Mouse (Mus musculus) heart, embryonic 13.5 days (tissue): ENCODE measurements at regions not wholly inside any gene's neighbourhood (a gene's known extent, or its start where the extent isn't known, plus 50 kb on each side); places are given as distances from the start of the nearest gene placed in this dataset.

Source experiments
- ATAC-seq: fragments of 200-750 bp; cut with Nextera tagmentation; 2 replicates; pipeline ENCODE4 v1.8.0; 2017; ENCODE audit warnings: moderate TSS enrichment; ENCODE audit not compliant: insufficient number of reproducible peaks, low FRiP score, low TSS enrichment; ENCODE audit errors: extremely low read depth
- H3K27ac ChIP-seq: fragments of 300-500 bp; sonication (generic); replicated peaks from 2 replicates; pipeline ENCODE4 v1.5.1; 2015; ENCODE audit warnings: moderate library complexity, mild to moderate bottlenecking, inconsistent platforms
- H3K27me3 ChIP-seq: fragments of 300-500 bp; sonication (generic); replicated peaks from 2 replicates; pipeline ENCODE4 v1.6.1; 2015; ENCODE audit warnings: mild to moderate bottlenecking, inconsistent platforms
- H3K36me3 ChIP-seq: fragments of 300-500 bp; sonication (generic); 2 replicates; pipeline ENCODE4 v1.6.1; 2015; ENCODE audit warnings: mild to moderate bottlenecking, inconsistent platforms
- H3K4me1 ChIP-seq: fragments of 300-500 bp; sonication (generic); 2 replicates; pipeline ENCODE4 v1.6.1; 2015; ENCODE audit warnings: inconsistent platforms
- H3K4me2 ChIP-seq: fragments of 300-500 bp; sonication (generic); 2 replicates; pipeline ENCODE4 v1.6.1; 2015; ENCODE audit warnings: inconsistent platforms, mild to moderate bottlenecking, moderate library complexity
- H3K4me3 ChIP-seq: fragments of 300-500 bp; sonication (generic); 2 replicates; pipeline ENCODE4 v1.5.1; 2015; ENCODE audit warnings: moderate library complexity, mild to moderate bottlenecking, inconsistent platforms
- H3K9ac ChIP-seq: fragments of 300-500 bp; sonication (generic); 2 replicates; pipeline ENCODE4 v1.6.1; 2015; ENCODE audit warnings: inconsistent platforms, mild to moderate bottlenecking, moderate library complexity
- H3K9me3 ChIP-seq: fragments of 300-500 bp; sonication (generic); 2 replicates; pipeline ENCODE4 v1.6.1; 2016; ENCODE audit warnings: inconsistent platforms
- WGBS: fragments of 180-500 bp; shearing (Covaris S2); methylation state at CpG from one replicate; pipeline ENCODE4 v1.1.7; 2015; ENCODE audit warnings: mixed read lengths; 5-methylcytosine and 5-hydroxymethylcytosine counted together

DNA sequence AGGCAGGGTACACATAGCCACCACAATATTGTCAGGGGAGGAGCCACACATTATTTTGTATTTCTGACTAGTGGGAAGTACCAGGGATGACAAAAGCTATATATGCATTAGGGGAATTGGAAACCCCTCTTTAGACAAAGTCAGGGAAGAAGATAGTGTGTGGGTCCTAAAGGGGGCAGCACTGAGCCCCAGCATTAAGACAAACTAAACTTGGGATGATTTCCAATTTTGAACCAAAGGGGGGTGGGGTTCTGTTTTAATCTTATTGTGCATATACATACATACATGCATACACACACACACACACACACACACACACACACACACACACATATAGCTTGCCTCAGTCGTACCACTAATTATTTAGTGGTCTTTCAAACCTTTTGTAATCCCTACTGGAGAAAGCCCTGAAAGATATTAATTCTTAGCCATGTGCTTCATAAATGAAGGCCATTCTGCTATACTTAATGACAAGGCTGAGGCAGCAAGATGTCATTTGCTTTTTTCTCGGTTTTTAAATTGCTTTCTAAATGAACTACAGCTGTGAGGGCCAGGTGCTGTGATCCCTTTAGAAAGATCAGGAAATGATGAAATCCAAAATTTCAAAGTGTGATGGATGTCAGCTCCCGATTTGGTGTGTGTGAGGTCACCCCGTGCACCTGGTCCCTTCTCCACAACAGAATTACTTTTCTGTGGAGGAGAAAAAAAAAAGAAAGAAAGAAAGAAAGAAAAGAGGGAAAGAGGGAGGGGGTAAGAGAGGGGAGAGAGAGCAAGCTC lies 523.5 kb downstream of the Rnf144a start:
- H3K36me3 ChIP-seq: no peaks in the 10 kb centered on the region
- no peaks in the 10 kb centered on the region for H3K4me1 ChIP-seq
- ATAC-seq: no peak
- no peaks in the 10 kb centered on the region for H3K9me3 ChIP-seq
- no peak overlapping the region for H3K4me2 ChIP-seq
- no peaks in the 10 kb centered on the region for H3K27me3 ChIP-seq
- WGBS: 62% methylated on average over 4 of the region's 4 CpGs
- H3K9ac ChIP-seq: no peak overlapping the region
- H3K27ac ChIP-seq: no peak overlapping the region
- H3K4me3 ChIP-seq: no peak overlapping the region

GRCm38 (mm10) chr12:25890722-25891121 lies 524.3 kb downstream of the Rnf144a start:
- 74% methylated on average over 1 of the region's 1 CpGs for WGBS
- ATAC-seq: no peak

DNA sequence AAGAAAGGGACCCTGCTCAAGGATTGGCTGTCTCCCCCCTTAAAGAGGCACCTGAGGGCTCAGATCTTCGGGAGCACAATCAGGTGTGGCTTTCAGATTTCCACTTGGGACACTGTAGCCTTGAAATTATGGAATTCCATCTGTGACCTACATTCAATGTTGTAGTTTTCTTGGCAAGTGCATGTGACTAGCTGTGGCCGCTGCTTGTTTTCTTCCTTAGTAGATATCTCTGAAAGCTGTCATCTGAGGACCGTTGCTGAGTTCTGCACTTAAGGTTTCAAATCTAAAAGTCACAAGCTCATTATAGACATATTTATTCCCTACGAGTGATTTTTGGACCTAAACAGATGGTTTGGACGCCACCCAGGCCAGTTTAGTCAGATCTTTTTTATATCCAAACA lies 531.3 kb downstream of the Rnf144a start:
- Histone ChIP-seq H3K4me1 (no peaks in the 10 kb centered on the region), H3K9ac (no peak overlapping the region), H3K4me3 (no peak overlapping the region), H3K9me3 (no peaks in the 10 kb centered on the region), H3K4me2 (no peak overlapping the region), H3K36me3 (no peaks in the 10 kb centered on the region), H3K27me3 (no peaks in the 10 kb centered on the region), H3K27ac (no peak overlapping the region)
- ATAC-seq: no peak
- 68% methylated on average over 5 of the region's 5 CpGs for WGBS

More at GRCm38 (mm10) chr12:25890722-25891121, 524.3 kb downstream of the Rnf144a start:
- no peak overlapping the region for H3K9ac ChIP-seq
- no peaks in the 10 kb centered on the region for H3K4me1 ChIP-seq
- H3K36me3 ChIP-seq: no peaks in the 10 kb centered on the region
- no peak overlapping the region for H3K4me3 ChIP-seq
- H3K27ac ChIP-seq: no peak overlapping the region
- no peaks in the 10 kb centered on the region for H3K9me3 ChIP-seq
- H3K27me3 ChIP-seq: no peaks in the 10 kb centered on the region
- H3K4me2 ChIP-seq: no peak overlapping the region

DNA sequence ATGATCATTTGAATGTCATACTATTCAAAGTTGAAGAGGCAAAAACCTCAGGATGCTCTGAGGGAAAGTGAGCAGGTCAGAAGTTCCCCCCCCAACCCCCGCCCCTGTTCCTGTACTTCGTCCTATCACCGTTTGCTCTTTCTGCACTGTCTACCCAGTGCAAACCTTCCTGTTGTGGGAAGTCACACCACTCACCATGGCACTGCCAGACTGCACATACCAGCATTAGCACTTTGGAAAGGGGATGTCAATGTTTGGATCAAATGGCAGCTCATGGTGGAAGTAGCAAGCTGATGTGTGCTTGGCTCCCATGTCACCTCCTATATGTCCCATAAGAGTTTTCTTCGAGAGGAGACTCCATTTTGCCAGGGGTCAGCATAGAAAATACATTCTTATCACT lies 543.2 kb downstream of the Rnf144a start:
- no peak overlapping the region for H3K9ac ChIP-seq
- no peak overlapping the region for H3K27ac ChIP-seq
- no peak overlapping the region for H3K4me3 ChIP-seq
- H3K36me3 ChIP-seq: no peaks in the 10 kb centered on the region
- no peaks in the 10 kb centered on the region for H3K27me3 ChIP-seq
- no peaks in the 10 kb centered on the region for H3K9me3 ChIP-seq
- ATAC-seq: no peak
- whole genome bisulfite sequencing: 62% methylated on average over 4 of the region's 4 CpGs
- no peaks in the 10 kb centered on the region for H3K4me1 ChIP-seq
- H3K4me2 ChIP-seq: no peak overlapping the region

DNA sequence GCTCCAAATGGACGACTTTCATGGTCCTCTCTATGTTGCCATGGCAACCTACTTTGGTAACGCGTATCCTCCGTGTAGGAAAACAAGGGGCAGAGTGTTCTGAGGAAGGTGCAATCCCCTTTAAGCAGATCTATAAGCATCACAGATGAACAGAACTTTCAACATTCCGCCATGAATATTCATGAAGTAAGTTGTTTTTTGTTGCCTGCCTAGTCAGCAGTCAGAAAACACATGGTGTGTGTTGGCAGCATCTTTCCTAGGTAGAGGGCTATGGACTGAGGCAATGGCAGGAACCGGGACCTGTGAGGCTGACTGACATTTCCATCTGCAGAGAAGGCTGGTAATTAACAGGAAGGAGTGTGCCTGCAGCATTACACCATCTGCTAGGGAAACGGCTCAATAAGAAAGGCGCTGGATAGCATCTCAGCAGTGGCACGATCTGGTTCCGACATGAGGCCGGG lies 544.0 kb downstream of the Rnf144a start:
- Histone ChIP-seq H3K27me3 (no peaks in the 10 kb centered on the region), H3K4me1 (no peaks in the 10 kb centered on the region), H3K9ac (no peak overlapping the region), H3K27ac (no peak overlapping the region), H3K36me3 (no peaks in the 10 kb centered on the region), H3K4me2 (no peak overlapping the region), H3K9me3 (no peaks in the 10 kb centered on the region), H3K4me3 (no peak overlapping the region)
- ATAC-seq: no peak
- 64% methylated on average over 11 of the region's 11 CpGs for WGBS

GRCm38 (mm10) chr12:25869846-25870245 lies 545.2 kb downstream of the Rnf144a start:
- ATAC-seq: no peak
- Histone ChIP-seq H3K27me3 (no peaks in the 10 kb centered on the region), H3K4me3 (no peak overlapping the region), H3K9ac (no peak overlapping the region), H3K36me3 (no peaks in the 10 kb centered on the region), H3K9me3 (no peaks in the 10 kb centered on the region), H3K4me2 (no peak overlapping the region), H3K4me1 (no peaks in the 10 kb centered on the region), H3K27ac (no peak overlapping the region)

GRCm38 (mm10) chr12:25865063-25865462 lies 550.0 kb downstream of the Rnf144a start:
- Histone ChIP-seq H3K4me2 (no peak overlapping the region), H3K36me3 (no peaks in the 10 kb centered on the region), H3K9ac (no peak overlapping the region), H3K4me1 (no peaks in the 10 kb centered on the region), H3K27me3 (no peaks in the 10 kb centered on the region), H3K4me3 (no peak overlapping the region), H3K9me3 (no peaks in the 10 kb centered on the region), H3K27ac (no peak overlapping the region)
- no peak for ATAC-seq
- 83% methylated on average over 3 of the region's 3 CpGs for WGBS

GRCm38 (mm10) chr12:25864113-25864852 lies 550.8 kb downstream of the Rnf144a start:
- H3K36me3 ChIP-seq: no peaks in the 10 kb centered on the region
- H3K27ac ChIP-seq: no peak overlapping the region
- ATAC-seq: no peak
- H3K4me1 ChIP-seq: no peaks in the 10 kb centered on the region
- no peak overlapping the region for H3K4me2 ChIP-seq
- H3K4me3 ChIP-seq: no peak overlapping the region
- no peaks in the 10 kb centered on the region for H3K27me3 ChIP-seq
- 50% methylated on average over 7 of the region's 7 CpGs for WGBS
- 0 out of 2 replicates have a peak, but pooled peaks cover 3% of the 10 kb centered on the region for H3K9me3 ChIP-seq
- H3K9ac ChIP-seq: no peak overlapping the region

DNA sequence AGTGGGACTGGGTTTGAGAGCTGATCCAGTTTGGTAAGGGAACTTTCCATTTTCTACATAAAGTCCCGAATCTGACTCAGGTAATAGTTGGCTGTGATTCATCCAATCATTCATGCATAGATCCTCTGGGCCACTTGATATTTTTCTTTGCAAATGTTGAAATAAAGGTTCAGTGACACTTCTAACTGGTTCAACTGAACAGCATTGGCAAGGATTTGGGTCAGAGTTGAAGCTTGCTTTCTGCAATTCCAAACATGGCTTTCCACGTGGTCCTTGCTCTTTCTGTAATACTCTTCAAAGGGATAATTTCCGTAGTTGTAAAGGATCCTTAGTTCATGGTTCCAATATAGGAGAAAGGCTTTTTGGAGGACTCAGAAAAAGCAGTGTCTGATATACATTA lies 554.0 kb downstream of the Rnf144a start:
- Histone ChIP-seq H3K4me2 (no peak overlapping the region), H3K27ac (no peak overlapping the region), H3K36me3 (no peaks in the 10 kb centered on the region), H3K9ac (no peak overlapping the region), H3K4me1 (no peaks in the 10 kb centered on the region), H3K27me3 (no peaks in the 10 kb centered on the region), H3K4me3 (no peak overlapping the region), H3K9me3 (peaks cover 3% of the 10 kb centered on the region; the same call in 1 of the 2 replicates)
- WGBS: 84% methylated on average over 3 of the region's 3 CpGs
- ATAC-seq: no peak

DNA sequence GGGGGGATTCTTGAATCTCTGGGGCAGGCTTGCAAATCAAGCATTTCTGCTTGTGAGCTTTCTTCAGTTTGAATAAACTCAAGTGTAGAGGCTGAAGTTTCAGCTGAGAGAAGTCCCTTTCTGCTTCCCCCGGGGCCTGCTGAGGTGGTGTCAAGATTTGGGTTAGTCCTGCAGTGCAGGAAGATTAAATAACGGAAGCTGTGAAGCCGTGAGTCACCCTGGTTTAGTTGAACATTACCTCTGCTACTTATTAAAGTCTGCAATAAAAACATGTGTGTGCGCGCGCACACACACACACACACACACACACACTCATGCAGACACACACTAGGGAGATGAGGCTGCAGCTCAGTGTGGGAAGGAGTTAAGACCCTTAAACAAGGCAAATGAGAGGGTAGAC lies 556.7 kb downstream of the Rnf144a start:
- Histone ChIP-seq H3K36me3 (no peaks in the 10 kb centered on the region), H3K9me3 (peaks cover 3% of the 10 kb centered on the region; the same call in 1 of the 2 replicates), H3K27ac (no peak overlapping the region), H3K9ac (no peak overlapping the region), H3K27me3 (no peaks in the 10 kb centered on the region), H3K4me3 (no peak overlapping the region), H3K4me1 (no peaks in the 10 kb centered on the region), H3K4me2 (no peak overlapping the region)
- 81% methylated on average over 6 of the region's 6 CpGs for WGBS
- no peak for ATAC-seq

- Histone ChIP-seq H3K4me1 (peaks cover 7% of the 10 kb centered on the region; the same call in 1 of the 2 replicates), H3K9me3 (no peaks in the 10 kb centered on the region), H3K9ac (no peak overlapping the region), H3K4me3 (no peak overlapping the region), H3K4me2 (no peak overlapping the region), H3K27ac (no peak overlapping the region), H3K27me3 (no peaks in the 10 kb centered on the region), H3K36me3 (no peaks in the 10 kb centered on the region)
- no peak for ATAC-seq
- WGBS: 57% methylated on average over 7 of the region's 7 CpGs
Measured at GRCm38 (mm10) chr12:25830057-25830456, 585.0 kb downstream of the Rnf144a start.
